Mouse (Mus musculus) limb, embryonic 12.5 days (tissue): Measurements from ENCODE around the gene Gm12888. TPM values are rescaled to one million over a fixed set of nuclear protein-coding genes. Genes with fewer than 3 reads are reported as not detected.
"Not testable (repeated sequence)": the region's sequence is repeated elsewhere in the genome, so short reads cannot be mapped to it uniquely, and the experiment has no call there.

Experiments used
- ATAC-seq: fragments of 200-750 bp; cut with Nextera tagmentation; 2 replicates; pipeline ENCODE4 v1.8.0; 2017; ENCODE audit warnings: low read depth, moderate TSS enrichment; ENCODE audit not compliant: insufficient number of reproducible peaks, insufficient read depth, low FRiP score, low TSS enrichment
- H3K27ac ChIP-seq: fragments of 300-500 bp; sonication (generic); 2 replicates; pipeline ENCODE4 v1.5.1; 2016; ENCODE audit warnings: mild to moderate bottlenecking, moderate library complexity
- H3K27me3 ChIP-seq: fragments of 300-500 bp; sonication (generic); 2 replicates; pipeline ENCODE4 v1.6.1; 2016; ENCODE audit warnings: mild to moderate bottlenecking, moderate library complexity
- H3K36me3 ChIP-seq: fragments of 300-500 bp; sonication (generic); 2 replicates; pipeline ENCODE4 v1.6.1; 2016; ENCODE audit warnings: mild to moderate bottlenecking, moderate library complexity
- H3K4me1 ChIP-seq: fragments of 300-500 bp; sonication (generic); replicated peaks from 2 replicates; pipeline ENCODE4 v1.6.1; 2016
- H3K4me2 ChIP-seq: fragments of 300-500 bp; sonication (generic); 2 replicates; pipeline ENCODE4 v1.6.1; 2016; ENCODE audit warnings: mild to moderate bottlenecking, moderate library complexity
- H3K4me3 ChIP-seq: fragments of 300-500 bp; sonication (generic); replicated peaks from 2 replicates; pipeline ENCODE4 v1.5.1; 2016; ENCODE audit warnings: mild to moderate bottlenecking
- H3K9ac ChIP-seq: fragments of 300-500 bp; sonication (generic); replicated peaks from 2 replicates; pipeline ENCODE4 v1.6.1; 2016; ENCODE audit warnings: mild to moderate bottlenecking, moderate library complexity
- H3K9me3 ChIP-seq: fragments of 300-500 bp; sonication (generic); 2 replicates; pipeline ENCODE4 v1.6.1; 2016; ENCODE audit warnings: mild to moderate bottlenecking, moderate library complexity
- WGBS: fragments of 180-500 bp; shearing (Covaris S2); methylation state at CpG from one replicate; pipeline ENCODE4 v1.1.7; 2016; 5-methylcytosine and 5-hydroxymethylcytosine counted together
- polyA plus RNA-seq: library from polyadenylated mRNA; unstranded; fragments of >200 nt; fragmentation: Nextera tagmentation; extraction: Ambion mirVana; gene quantifications from 2 replicates; pipeline ENCODE4 v1.2.1, GENCODE M21; 2016

Gm12888 gene
- polyA plus RNA-seq: not detected in 2 replicates

- not testable (repeated sequence) for H3K4me1 ChIP-seq, H3K4me2 ChIP-seq, H3K4me3 ChIP-seq, H3K9ac ChIP-seq, H3K27ac ChIP-seq, H3K27me3 ChIP-seq, H3K36me3 ChIP-seq, ATAC-seq
- WGBS: 79% methylated on average over 4 of the region's 5 CpGs
- H3K9me3 ChIP-seq: peaks cover 19% of the 10 kb centered on the region
Observed at GRCm38 (mm10) chr4:121324817-121325216, at the start of gene Gm12888. Gene Gm12888 (minus strand): TSS chr4:121324917.

Other genes with a start within 250 kb of the Gm12888 start
- gene Zmpste24, start 226.7 kb downstream of the Gm12888 start, polyA plus RNA-seq: 24.2 and 24.5 TPM in 2 replicates
- not detected in 2 replicates for gene Tmco2, start 215.7 kb downstream of the Gm12888 start, polyA plus RNA-seq
- 36.7 and 39.4 TPM in 2 replicates for gene Rlf, start 109.8 kb downstream of the Gm12888 start, polyA plus RNA-seq
- gene Gm12886, start 98.2 kb upstream of the Gm12888 start, polyA plus RNA-seq: not detected in 2 replicates